Mouse (Mus musculus) stomach, postnatal 0 days (tissue): ENCODE data around the gene Ndufb6.

Source experiments
- CTCF ChIP-seq: IDR thresholded peaks from 2 replicates; pipeline ENCODE4 v1.5.1; 2016; ENCODE audit warnings: antibody characterized with exemption, low read depth, mild to moderate bottlenecking, moderate library complexity
- EP300 ChIP-seq: optimal IDR thresholded peaks from 2 replicates; pipeline ENCODE3; 2016; ENCODE audit warnings: antibody characterized with exemption

DNA sequence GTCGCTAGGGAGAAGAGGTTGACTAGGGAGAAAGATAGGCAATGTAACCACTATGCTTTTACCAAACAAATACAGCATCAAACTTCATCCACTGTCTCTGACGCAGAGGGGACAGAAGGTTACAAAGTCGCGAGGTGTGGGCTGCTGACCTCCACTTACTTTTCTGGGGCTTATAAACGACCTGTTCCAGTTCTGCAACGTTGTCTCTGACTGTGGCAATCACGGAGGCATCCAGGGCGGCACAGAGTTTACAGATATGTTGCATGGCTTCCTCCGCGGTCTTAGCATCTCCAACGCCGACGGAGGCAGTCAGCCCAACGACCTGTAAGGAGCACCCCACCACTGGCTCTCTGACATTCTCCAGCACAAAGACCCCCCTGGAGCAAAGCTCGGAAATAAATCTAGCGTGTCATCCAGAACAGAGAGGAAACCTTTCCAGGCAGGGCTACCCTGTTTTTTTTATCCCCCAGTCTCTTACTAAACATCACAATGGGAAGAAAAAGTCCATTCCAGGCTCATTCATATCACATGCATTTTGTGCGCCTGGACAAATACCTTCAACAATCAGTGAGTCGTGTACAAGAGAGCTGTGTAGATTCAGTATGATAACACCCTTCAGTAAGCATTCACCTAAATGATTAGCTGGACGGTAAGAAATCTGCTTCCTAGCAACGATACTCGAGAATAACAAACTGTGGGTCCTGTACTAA is 57.2 kb downstream of the Ndufb6 start:
- TF ChIP-seq CTCF (no peak), EP300 (no peak)
